ENCODE assay signal across 30 mouse cellular contexts in the genomic region with DNA sequence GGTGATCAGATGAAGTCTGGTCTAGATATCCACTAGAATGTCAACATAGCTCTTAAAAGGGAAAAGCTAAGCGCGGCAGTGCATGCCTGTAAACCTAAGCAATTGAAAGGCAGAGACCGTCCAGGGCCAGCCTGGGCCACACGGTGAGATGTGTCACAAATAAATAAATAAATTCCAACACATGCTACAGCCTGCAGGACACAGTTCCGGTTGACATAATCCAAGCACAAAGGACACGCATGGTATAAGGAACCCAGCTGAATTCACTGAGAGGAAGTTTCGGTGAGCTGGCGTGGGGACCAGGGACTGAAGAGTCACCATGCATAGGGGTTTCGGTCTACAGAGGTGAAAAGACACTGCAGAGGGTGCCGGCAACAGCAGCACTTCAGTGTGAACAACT. TPM values are rescaled to one million over a fixed set of nuclear protein-coding genes. Genes with fewer than 3 reads are reported as not detected.
"Had no signal": no experiment of that assay in that cellular context is flagged by ENCODE, and none has a peak within 500 bp of the region (broad histone marks: within the 10 kb centered on the region; RNA-seq: fewer than 3 reads in every experiment).

No protein-coding gene starts in this region.

- H3K9ac ChIP-seq: forebrain, postnatal 0 days; heart, embryonic 13.5 days; heart, embryonic 15.5 days; hindbrain, embryonic 14.5 days; kidney, embryonic 15.5 days; limb, embryonic 13.5 days had no signal

- H3K4me2 ChIP-seq: heart, embryonic 11.5 days; heart, embryonic 13.5 days; heart, embryonic 15.5 days; hindbrain, embryonic 14.5 days; kidney, embryonic 15.5 days; limb, embryonic 13.5 days had no signal

- ATAC-seq: forebrain, postnatal 0 days; hindbrain, postnatal 0 days; intestine, embryonic 16.5 days had no signal

- DNase-seq: forebrain, postnatal 0 days; gastrocnemius, postnatal 14 days; gastrocnemius, postnatal 36 days; heart, adult 11 months; heart, adult 2 months; heart, postnatal 14 days; heart, postnatal 36 days; kidney, adult 11 months; kidney, adult 2 months; kidney, adult 9 months; kidney, postnatal 14 days; kidney, postnatal 36 days; layer of hippocampus, adult 9-11 months; layer of hippocampus, postnatal 36 days; left cerebral cortex, postnatal 4 days had no signal

- H3K27me3 ChIP-seq: limb, embryonic 13.5 days had no signal

- H3K36me3 ChIP-seq: heart, embryonic 13.5 days; heart, embryonic 15.5 days; kidney, embryonic 15.5 days had no signal

- H3K27ac ChIP-seq: heart, adult 2 months; heart, embryonic 13.5 days; heart, embryonic 15.5 days; hindbrain, embryonic 14.5 days; hindbrain, postnatal 0 days; kidney, embryonic 15.5 days; kidney, postnatal 0 days; limb, embryonic 13.5 days had no signal

- H3K9me3 ChIP-seq: heart, embryonic 13.5 days; heart, embryonic 15.5 days; kidney, embryonic 15.5 days; limb, embryonic 13.5 days had no signal

- H3K4me3 ChIP-seq: heart, adult 2 months; heart, embryonic 13.5 days; heart, embryonic 15.5 days; kidney, embryonic 15.5 days; limb, embryonic 13.5 days had no signal

RNA-seq across cellular contexts. Expression of a gene that starts 39.7 kb away (rescaled TPM):
- polyA plus RNA-seq: gonadal fat pad, adult 2 months; heart, embryonic 11.5 days; hindbrain, embryonic 11.5 days; hindbrain, embryonic 14.5 days; intestine, embryonic 14.5 days; intestine, embryonic 16.5 days; limb, embryonic 11.5 days; limb, embryonic 13.5 days had no signal

RNA-seq across cellular contexts. Expression of a gene that starts 46.5 kb away (rescaled TPM):
- polyA plus RNA-seq: gonadal fat pad, adult 2 months; heart, adult 2 months; heart, embryonic 11.5 days; heart, embryonic 13.5 days; heart, embryonic 15.5 days; heart, postnatal 0 days; intestine, embryonic 14.5 days; intestine, embryonic 16.5 days; large intestine, adult 2 months; limb, embryonic 11.5 days; limb, embryonic 13.5 days had no signal
